Mouse (Mus musculus) neutrophil, adult 59 days (primary cell): ENCODE results near the gene Speer2. TPM values are rescaled to one million over a fixed set of nuclear protein-coding genes. Genes with fewer than 3 reads are reported as not detected.

Experiments
- total RNA-seq, 2 experiments: library from RNA; stranded (reverse); gene quantifications; 1 replicate in 1 of 2; 2 replicates in 1 of 2; pipeline ENCODE4 v1.2.4; 2023

Speer2 gene
- not detected for total RNA-seq

GRCm38 (mm10) chr16:69863644-69864043 lies at the start of gene Speer2:
Speer2 (minus strand) TSS chr16:69863744.

